Mouse (Mus musculus) C2C12 (cell line): Measurements from ENCODE around the gene Nudt17. TPM values are rescaled to one million over a fixed set of nuclear protein-coding genes. Genes with fewer than 3 reads are reported as not detected.

Experiments used
- H3K27me3 ChIP-seq: one replicate; pipeline ENCODE4 v1.6.1; 2011; ENCODE audit not compliant: control insufficient read depth, insufficient read depth, insufficient read length
- H3K36me3 ChIP-seq: one replicate; pipeline ENCODE4 v1.6.1; 2011; ENCODE audit not compliant: control insufficient read depth, insufficient read depth
- H3K4me3 ChIP-seq: one replicate; pipeline ENCODE4 v1.5.1; 2011; ENCODE audit warnings: mild to moderate bottlenecking, control low read depth; ENCODE audit not compliant: poor library complexity, insufficient read depth, severe bottlenecking
- H3K79me2 ChIP-seq: one replicate; pipeline ENCODE4 v1.6.1; 2011; ENCODE audit not compliant: control insufficient read depth, insufficient read depth
- H3K79me3 ChIP-seq: one replicate; pipeline ENCODE4 v1.6.1; 2011; ENCODE audit warnings: low read depth, control low read depth
- H3ac ChIP-seq: one replicate; pipeline ENCODE3; 2011; ENCODE audit warnings: low read depth; ENCODE audit not compliant: control insufficient read depth, insufficient read length
- CEBPB ChIP-seq: IDR thresholded peaks from one replicate; pipeline ENCODE4 v1.6.1; 2011; ENCODE audit warnings: low read depth, mild to moderate bottlenecking, control low read depth, moderate library complexity
- CTCF ChIP-seq: IDR thresholded peaks from one replicate; pipeline ENCODE4 v1.5.1; 2011; ENCODE audit not compliant: control insufficient read depth, insufficient read depth, insufficient read length
- FOSL1 ChIP-seq: IDR thresholded peaks from one replicate; pipeline ENCODE4 v1.8.0; 2011; ENCODE audit warnings: mild to moderate bottlenecking, low read length; ENCODE audit not compliant: poor library complexity, insufficient read depth, severe bottlenecking
- MAX ChIP-seq: IDR thresholded peaks from one replicate; pipeline ENCODE4 v1.6.1; 2011; ENCODE audit warnings: mild to moderate bottlenecking, control low read depth
- MYOD1 ChIP-seq: IDR thresholded peaks from one replicate; pipeline ENCODE4 v1.6.1; 2011; ENCODE audit warnings: low read depth; ENCODE audit not compliant: control insufficient read depth, insufficient read length
- MYOG ChIP-seq: IDR thresholded peaks from one replicate; pipeline ENCODE4 v1.6.1; 2011; ENCODE audit not compliant: control insufficient read depth, insufficient read length; ENCODE audit errors: extremely low read depth
- USF1 ChIP-seq: IDR thresholded peaks from one replicate; pipeline ENCODE4 v1.6.1; 2011; ENCODE audit warnings: low read depth, mild to moderate bottlenecking, control low read depth, moderate library complexity
- polyA plus RNA-seq: library from polyadenylated mRNA; unstranded; fragments of >200 nt; fragmentation: generic; extraction: Trizol; gene quantifications from one replicate; pipeline ENCODE4 v1.2.1, GENCODE M21; 2012; ENCODE audit warnings: missing spikeins

Gene Nudt17
- polyA plus RNA-seq, 1 experiment = 3.2 TPM

DNA sequence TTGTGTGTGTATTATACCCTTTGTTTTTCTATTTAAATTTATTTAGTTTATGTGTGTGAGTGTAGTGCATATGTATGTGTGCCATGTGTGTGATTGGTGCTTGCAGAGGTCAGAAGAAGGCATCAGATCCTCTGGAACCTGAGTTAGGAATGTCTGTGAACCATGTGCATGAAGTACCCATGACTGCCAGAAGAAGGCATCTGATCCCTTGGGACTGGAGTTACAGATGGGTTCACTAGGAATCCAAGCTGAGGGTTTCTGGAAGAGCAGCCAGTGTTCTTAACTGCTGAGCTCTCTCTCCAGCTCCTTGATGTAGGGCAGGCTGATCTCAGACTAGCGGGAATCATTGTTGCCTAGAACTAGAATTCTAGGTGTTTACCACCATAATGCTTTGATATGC lies 29.6 kb upstream of the Nudt17 start:
- Histone ChIP-seq H3K27me3 (no peaks in the 10 kb centered on the region), H3K4me3 (no peak overlapping the region), H3K79me2 (peaks cover 90% of the 10 kb centered on the region), H3ac (no peak overlapping the region), H3K36me3 (no peaks in the 10 kb centered on the region), H3K79me3 (peaks cover 41% of the 10 kb centered on the region)
- TF ChIP-seq CEBPB (no peak), USF1 (no peak), MAX (no peak), MYOG (no peak), FOSL1 (no peak)

GRCm38 (mm10) chr3:96737013-96737740 lies 28.8 kb upstream of the Nudt17 start:
- H3K79me3 ChIP-seq = peaks cover 42% of the 10 kb centered on the region
- H3K4me3 ChIP-seq = no peak overlapping the region
- no peaks in the 10 kb centered on the region for H3K36me3 ChIP-seq
- H3K79me2 ChIP-seq = peaks cover 92% of the 10 kb centered on the region
- TF ChIP-seq MYOG (no peak), MAX (no peak), CTCF (no peak), CEBPB (no peak), MYOD1 (no peak), USF1 (no peak), FOSL1 (no peak)
- H3ac ChIP-seq = no peak overlapping the region
- H3K27me3 ChIP-seq = no peaks in the 10 kb centered on the region

DNA sequence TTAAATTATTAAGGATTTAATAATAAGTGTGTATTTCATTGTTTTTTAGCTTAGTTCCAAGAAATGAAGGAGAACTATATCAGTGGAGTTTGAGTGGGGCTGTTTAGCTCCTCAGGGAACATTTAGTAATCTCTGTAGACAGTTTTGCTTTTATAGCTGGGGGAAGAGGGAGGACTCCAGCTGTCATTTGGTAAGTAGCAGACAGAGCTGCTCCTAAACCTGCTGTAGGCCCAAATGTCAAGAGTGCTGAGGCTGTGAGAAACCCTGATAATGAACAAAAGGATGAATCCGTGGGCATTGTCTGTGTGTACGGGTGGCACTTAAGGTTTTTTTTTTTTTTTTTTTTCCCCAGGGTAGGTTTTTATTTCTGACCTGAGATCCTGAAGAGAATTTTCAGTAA lies 26.8 kb upstream of the Nudt17 start:
- Histone ChIP-seq H3K27me3 (no peaks in the 10 kb centered on the region), H3K36me3 (no peaks in the 10 kb centered on the region), H3K79me3 (peaks cover 52% of the 10 kb centered on the region), H3ac (no peak overlapping the region), H3K4me3 (no peak overlapping the region), H3K79me2 (peaks cover 97% of the 10 kb centered on the region)
- TF ChIP-seq MAX (no peak), CTCF (no peak), USF1 (no peak), MYOD1 (no peak), MYOG (no peak), FOSL1 (no peak), CEBPB (no peak)

DNA sequence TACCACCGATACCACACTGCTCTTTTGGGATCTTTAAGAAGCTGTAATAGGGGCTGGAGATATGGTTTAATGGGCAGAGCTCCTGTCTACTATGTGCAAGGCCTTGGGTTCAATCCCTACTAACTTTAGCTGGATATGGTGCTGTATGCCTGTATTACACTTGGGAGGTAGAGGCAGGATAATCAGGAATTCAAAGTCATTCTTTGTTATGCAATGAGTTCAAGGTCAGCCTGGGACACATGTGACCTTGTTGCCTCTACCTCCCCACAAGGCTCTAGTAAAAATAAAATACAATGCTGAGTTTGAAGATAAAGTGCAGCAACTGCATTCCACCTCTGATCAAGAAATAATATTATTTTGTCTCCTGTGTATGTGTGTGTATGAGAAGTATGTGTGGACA lies 25.6 kb upstream of the Nudt17 start:
- TF ChIP-seq FOSL1 (no peak), MAX (no peak), USF1 (no peak), MYOD1 (no peak), MYOG (no peak), CTCF (no peak), CEBPB (no peak)
- Histone ChIP-seq H3K4me3 (no peak overlapping the region), H3K79me2 (peaks cover 97% of the 10 kb centered on the region), H3K27me3 (no peaks in the 10 kb centered on the region), H3K79me3 (peaks cover 57% of the 10 kb centered on the region), H3K36me3 (no peaks in the 10 kb centered on the region), H3ac (no peak overlapping the region)

GRCm38 (mm10) chr3:96730785-96731184 lies 22.4 kb upstream of the Nudt17 start:
- peaks cover 95% of the 10 kb centered on the region for H3K79me2 ChIP-seq
- no peaks in the 10 kb centered on the region for H3K36me3 ChIP-seq
- no peak overlapping the region for H3K4me3 ChIP-seq
- H3K27me3 ChIP-seq = no peaks in the 10 kb centered on the region
- H3K79me3 ChIP-seq = peaks cover 65% of the 10 kb centered on the region
- TF ChIP-seq MYOG (no peak), FOSL1 (no peak), MYOD1 (no peak), CEBPB (no peak), CTCF (no peak), USF1 (no peak), MAX (no peak)
- H3ac ChIP-seq = no peak overlapping the region
